Mouse (Mus musculus): Measurements from ENCODE around the gene Cntf.

Cntf gene

DNA sequence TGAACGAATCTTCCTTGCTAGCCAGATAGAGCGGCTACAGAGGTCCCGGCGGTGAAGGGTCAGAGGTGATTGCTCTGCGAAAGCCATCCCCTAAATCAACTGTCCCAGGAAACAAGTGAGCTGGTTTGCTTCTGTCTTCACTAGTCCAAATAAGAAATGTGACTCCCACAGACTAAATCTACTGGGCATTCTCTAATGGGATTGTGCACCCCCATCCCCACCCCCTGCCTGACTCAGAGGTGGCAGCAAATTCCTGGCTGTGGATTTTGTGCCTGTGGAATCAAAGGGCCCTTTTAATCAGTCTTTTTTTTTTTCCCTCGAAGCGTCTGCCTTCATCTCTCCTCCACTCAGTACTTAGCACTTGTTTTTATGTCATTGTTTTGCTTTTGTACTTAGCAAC lies at the start of gene Cntf:
Gene Cntf (minus strand): TSS at position 325 of the 400 bp plus-strand sequence.
- DNase-seq (ENCODE audit: low spot score in 2 of 2) = no peak

DNA sequence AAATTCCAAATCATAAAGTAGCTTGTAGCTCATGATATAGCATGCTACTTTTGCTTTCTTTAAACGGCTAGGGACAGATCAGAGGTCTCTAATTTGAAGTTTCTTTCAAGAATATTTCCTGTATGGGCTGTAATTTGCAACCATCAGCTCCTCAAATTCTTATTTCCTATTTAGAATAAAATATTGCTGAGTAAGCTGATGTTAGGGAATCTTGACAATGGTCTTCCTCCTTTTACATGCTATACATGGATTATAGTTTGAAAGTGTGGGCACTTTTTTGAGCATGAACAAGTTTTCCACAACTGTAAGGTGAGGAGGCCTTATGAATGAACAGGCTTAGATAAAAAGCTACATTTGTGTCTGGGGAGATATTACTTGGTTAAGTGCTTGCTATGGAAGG lies 48.5 kb upstream of the Cntf start:
- DNase-seq (ENCODE audit: low spot score in 2 of 2) = no peak

DNA sequence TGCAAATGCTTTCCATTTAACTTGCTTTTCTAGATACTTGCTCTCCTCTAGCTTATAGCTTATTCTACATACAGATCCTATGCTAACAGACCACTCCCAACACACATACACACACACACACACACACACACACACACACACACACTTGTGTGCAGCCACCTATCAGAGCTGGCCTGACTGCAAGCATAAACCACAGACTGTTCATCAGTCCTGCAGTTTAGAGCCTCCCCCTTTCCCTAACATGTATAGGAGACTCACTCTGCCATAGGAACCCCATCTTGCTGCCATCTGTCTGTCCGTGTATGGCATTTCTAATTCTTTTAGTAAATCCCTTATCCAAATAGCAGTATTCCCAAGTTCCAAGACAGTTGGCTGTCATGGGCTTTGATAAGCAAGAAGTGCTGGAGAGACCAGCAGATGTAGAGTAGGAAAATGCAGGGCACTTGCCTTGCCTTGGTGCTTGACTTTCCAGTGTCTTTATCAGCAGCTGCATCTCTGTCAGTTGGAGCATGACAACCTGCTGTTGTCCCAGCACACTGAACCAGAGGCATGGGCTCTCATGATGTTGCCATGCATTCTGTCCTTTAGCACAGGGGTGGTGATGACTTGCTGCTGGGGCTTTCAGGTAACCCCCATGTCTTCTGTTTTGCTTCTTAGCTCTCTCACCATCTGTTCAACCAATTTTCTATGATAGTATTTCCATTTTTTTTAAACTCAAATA lies 47.4 kb upstream of the Cntf start:
- DNase-seq (ENCODE audit: low spot score in 2 of 2) = no peak

DNA sequence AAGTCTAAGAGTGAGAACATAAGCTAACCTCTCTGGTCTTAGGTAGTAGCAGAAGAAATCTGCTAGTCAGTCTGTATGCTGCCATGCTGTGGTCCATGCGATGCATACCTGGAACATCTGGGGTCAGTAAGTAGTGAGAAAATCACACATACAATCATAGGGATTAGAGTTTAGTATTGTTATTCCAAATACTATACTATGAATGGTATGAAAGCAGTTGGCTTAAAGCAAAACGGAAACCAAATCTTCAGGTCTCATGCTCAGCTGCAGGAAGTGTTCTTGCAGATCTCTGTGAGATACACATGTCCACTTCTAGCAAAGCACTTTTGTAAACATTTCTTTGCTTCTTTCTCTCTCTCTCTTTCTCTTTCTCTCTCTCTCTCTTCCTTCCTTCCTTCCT lies 40.8 kb upstream of the Cntf start:
- no peak for DNase-seq (ENCODE audit: low spot score in 2 of 2)

DNA sequence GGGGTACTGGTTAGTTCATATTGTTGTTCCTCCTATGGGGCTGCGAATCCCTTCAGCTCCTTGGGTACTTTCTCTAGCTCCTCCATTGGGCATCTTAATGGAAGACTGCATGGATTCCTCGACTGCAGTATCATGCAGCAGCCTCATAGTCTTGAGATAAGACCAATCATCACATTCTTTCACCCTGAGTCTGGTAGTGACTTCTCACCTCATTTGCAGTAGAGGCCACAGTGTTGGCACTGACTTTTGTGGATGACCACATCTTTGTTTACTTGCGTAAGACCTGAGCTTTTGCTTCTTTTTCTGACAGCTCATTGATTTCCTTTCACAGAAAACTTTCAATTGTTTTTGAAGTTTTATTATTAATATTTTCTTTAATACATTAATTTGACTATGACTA lies 40.3 kb upstream of the Cntf start:
- no peak for DNase-seq (ENCODE audit: low spot score in 2 of 2)

DNA sequence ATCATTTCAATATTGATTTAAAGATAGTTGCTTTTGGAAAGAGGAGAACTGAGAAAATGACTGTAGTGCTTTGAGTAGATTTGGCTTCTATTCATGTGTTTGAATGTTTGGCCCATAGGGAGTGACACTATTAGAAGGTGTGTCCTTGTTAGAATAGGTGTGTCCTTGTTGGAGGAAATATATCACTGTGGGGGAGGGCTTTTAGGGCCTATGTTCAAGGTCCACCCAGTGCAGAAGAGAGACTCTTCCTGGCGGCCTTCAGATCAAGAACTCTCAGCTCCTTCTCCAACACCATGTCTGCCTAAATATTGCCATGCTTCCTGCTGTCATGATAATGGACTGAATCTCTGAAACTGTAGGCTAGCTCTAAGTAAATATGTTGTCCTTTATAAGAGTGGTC lies 38.8 kb upstream of the Cntf start:
- no peak for DNase-seq (ENCODE audit: low spot score in 2 of 2)

DNA sequence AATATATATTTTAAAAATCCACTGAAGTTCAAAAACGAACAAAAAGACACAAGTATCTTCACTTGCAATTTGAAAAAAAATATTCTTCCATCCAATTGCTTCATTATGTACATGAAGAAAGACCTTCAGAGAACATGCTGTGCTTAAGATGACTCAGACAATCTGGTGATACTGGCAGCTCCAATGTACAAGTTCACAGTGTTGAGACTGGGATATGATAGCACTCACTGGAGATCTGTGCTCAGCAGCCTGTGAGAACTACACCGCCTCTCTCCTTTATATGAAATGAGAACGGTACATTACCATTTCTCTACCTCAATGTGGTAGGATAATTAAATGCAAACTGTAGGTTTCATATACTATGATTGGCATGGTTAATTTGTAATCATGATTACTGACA lies 37.4 kb upstream of the Cntf start:
- DNase-seq (ENCODE audit: low spot score in 2 of 2) = no peak

DNA sequence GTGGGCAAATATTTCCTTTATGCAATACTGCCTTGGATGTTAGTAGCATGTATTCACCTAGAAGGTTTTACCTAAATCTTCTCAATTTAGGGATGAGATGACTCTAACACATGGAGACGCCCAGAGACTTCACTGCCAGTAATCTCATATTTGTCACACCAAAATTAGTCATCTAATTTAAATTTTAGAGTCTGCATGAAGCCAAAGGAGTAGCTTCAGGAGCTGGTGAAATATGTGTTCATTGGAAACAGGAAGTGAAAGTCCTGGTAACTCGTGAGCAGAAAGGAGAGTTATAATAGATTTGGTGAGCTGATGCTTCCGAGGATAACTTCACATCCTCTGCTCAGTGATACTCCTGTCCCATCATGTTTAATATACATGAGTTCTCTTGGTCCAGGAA lies 35.6 kb upstream of the Cntf start:
- no peak for DNase-seq (ENCODE audit: low spot score in 2 of 2)

DNA sequence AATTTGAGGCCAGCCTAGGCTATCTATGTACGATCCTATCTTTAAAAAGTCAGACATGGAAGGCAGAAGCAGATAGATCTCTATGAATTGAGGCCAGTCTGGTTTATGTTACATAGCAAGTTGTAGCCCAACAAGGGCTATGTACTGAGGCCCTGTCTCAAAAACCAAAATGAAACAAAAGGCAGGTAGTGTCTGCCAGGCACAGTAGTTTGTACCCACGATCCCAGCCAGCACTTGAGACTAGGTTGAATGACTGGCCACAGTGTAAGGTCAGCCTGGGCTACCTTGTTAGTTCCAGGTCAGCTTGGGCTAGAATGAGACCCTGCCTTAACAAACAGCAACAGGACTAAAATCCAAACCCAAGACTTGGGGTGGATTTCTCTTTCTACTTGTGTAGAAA lies 35.2 kb upstream of the Cntf start:
- DNase-seq (ENCODE audit: low spot score in 2 of 2) = no peak

DNA sequence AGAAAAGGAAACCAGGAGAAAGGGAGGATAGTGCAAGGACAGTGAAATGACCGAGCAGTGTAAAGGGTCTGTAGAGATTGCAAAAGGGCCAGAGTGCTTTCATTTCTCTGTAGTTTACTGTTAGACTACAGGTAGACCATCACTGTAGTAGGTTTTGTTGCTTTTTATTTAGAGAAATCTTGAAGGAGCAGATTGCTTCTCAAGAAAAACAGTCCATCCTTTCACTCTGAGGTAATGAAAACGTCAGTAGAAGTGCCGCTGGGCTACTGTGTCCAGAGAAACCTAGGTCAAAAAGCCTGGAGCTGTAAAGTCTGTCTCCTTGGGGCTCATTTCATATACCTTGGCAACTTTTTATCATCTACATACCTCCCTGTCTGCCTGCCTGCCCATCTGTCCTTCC lies 33.6 kb upstream of the Cntf start:
- no peak for DNase-seq (ENCODE audit: low spot score in 2 of 2)

DNA sequence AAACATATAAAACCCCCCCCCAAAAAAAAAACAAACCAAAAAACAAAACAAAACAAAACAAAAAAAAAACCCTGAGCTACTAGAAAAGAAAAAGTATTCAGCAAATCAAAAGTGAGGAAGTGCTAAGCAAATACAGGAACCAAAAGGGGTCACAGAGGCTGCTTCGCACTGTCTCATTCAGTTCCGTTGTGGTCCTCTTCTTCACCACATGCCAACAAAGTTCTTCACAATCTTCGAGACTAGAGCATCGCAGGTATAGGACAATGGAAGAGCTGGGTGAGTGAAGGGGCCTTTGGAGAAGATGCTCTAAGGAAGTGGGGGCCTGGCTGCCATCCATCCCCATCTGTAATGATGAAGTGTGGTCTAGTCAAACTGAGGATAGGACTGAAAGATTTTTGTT lies 33.0 kb upstream of the Cntf start:
- DNase-seq (ENCODE audit: low spot score in 2 of 2) = peak; percentile 23 to 32

DNA sequence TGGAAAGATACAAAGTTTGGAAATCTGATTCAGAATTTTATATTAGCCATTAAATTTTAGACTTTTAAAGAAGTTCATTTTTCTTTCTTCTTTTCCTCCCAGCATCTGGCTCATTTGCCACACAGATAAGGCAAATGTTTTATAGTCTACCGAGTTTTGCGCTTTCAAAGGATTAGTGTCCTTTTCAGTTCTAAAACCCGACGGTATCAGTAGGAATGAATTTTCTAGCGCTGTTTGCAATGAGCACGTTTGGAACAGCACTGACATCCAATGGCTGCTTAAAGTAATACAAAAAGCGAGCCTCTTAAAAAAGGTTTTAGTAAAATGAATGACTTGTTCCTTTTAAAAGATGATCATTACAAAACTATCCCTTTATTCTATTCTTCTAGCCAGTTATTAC lies 31.6 kb upstream of the Cntf start:
- DNase-seq (ENCODE audit: low spot score in 2 of 2) = no peak

DNA sequence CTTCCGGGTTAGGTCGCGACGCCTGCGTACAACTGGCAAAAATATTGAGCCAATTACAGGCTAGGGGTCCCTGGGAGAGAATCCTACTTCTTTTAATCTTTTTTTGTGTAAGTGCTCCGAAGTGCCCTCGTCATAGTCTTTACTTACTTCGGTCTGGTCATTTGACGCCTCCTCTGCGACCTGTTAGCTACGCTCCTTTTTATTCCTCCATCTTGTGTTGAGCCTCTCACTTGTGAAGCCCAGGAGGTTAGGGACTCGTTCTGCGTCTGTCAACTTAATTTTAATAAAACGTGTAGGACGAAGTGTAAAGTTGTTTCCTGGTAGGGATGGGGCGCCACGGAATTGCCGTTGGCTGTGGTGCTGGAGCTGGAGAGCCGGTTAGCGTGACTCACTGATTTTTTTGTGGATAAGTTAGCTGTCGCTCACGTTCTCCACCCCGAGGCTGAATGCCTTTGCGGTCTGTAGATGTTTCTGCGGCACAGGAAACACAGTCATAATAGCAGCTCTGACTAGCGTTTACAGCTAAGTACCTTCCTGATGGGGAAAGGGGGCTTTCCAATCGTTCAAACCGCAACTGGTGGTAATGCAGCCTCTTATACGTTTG lies 31.0 kb upstream of the Cntf start:
- peak; percentile 74 to 77 for DNase-seq (ENCODE audit: low spot score in 2 of 2)

DNA sequence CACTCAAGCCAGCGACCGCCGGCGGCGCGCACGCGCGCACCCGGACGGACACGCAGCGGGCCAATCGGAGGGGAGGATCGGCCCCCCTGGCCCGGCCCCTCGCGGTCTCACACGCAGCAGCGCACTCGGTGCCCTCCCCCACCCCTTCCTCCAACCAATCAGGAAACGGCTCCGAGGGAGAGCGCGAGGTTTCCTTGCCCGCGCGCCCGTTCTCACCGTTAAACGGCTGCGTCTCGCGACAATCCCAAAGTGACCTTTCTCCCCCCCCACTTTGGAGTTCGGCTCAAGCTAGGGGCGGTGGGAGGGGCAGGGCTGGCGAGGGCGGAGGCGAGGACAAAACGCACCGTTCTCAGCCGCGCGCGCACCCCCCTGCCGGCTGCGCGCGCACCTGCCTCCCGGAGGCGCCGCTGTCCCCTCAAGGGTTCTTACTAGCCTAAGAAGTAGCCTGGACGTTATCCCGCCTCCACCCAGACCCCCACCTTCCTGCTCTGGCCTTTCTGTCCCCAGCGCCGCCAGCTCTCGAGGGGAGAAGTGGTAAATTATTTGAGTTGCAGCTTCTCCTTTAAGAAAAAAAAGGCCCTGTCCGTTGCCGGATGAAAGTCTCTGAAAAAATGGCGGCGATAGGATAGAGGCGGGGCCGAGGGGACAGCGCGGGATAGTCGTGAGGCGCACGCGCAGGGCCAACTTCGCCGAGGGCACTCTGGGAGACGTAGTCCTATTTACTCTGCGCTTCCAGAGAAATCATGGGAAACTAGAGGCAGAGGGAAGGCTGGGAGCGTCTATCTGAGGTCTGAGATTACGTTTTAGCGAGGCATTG lies 30.3 kb upstream of the Cntf start, which contains the start of the genes Zfp91 and Lpxn:
Gene Zfp91 (minus strand): TSS at position 616 of the 817 bp plus-strand sequence.
Gene Lpxn (plus strand): TSS at position 683 of the 817 bp plus-strand sequence.
- DNase-seq (ENCODE audit: low spot score in 2 of 2) = peak; percentile 94 to 96

DNA sequence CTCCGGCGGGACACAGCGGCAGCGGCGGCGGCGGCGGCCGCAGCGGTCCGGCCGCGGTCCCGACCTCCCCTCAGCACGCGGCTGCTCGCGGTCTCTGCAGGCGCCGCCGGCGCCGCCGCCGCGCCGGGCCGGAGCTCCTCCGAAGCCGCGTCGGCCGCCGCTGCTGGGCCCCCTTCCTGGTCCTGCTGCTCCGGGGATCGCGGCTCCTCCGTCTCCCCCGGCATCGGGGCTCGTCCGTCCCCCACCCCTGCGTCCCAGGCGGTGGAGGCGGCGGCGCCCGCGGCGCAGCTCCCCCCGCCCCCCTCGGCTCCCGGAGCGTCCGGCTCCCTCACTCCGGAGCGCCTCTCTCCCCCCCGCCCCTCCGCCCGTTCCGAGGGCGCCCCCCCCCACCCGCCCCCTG lies 29.7 kb upstream of the Cntf start:
- peak in 1 of 2 experiments; percentile 68 for DNase-seq (ENCODE audit: low spot score in 2 of 2)

DNA sequence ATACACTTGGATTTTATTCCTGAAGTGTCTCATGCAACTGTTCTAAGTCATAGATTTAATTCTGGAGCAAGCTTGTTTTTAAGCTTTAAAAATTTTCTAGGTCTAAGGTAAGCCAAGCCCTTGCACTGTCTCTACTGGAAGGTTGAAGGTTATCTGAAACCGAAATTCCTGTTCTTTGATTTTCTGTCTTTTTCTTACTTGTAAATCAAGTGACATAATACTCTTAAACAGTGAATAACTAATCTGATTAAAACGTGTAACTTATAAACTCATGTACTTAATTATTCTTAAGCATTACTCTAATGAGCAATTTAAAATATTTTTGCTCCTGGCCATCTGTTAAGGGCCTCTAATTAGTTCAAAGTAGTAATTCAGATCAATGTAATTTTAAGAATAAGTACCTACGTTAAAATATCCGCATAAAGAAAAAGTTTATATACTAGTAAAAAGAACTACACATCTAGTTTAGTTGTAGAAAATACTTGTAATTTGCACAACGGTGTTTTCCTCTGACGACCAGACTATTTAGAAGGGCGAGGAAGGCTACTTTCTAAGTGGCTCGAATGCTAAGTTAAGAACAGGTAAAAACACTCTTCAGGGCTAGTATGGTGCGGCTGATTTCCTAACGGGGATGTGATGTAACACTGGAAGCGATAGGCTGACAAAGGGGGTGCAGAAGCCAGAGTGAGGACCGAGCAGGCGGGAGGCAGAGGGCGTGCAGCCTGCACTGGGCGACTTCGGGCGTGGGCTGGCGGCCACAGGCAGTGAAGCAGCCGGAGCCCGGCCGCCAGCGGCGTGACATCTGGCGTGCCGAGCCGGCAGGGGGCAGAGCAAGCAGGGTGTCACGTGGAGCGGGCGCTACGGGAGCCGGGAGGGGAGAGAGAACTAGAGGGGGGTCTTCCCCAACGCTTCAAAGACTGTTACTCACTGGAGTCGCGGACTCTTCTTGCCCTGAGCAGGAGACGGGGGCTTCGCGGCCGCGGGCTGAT lies 28.9 kb upstream of the Cntf start:
- peak; percentile 91 to 95 for DNase-seq (ENCODE audit: low spot score in 2 of 2)

DNA sequence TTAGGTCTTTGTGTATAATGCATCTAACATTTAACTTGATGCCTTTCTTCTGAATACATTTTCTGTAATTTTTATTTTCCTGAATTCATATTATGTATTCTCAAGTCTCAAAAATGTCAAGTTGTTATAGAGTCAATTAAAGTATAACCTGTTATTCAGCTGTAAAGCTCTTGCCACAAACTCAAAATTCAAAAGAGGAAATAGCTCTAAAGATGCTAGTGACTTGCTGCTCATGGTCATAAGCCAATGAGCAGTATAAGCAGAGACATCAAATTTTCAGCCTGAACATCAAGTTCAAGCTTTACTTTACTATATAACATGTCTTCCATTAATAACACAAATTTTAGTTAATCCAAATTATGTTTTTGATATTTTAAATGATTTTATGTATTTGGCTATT lies 26.9 kb upstream of the Cntf start:
- no peak for DNase-seq (ENCODE audit: low spot score in 2 of 2)

DNA sequence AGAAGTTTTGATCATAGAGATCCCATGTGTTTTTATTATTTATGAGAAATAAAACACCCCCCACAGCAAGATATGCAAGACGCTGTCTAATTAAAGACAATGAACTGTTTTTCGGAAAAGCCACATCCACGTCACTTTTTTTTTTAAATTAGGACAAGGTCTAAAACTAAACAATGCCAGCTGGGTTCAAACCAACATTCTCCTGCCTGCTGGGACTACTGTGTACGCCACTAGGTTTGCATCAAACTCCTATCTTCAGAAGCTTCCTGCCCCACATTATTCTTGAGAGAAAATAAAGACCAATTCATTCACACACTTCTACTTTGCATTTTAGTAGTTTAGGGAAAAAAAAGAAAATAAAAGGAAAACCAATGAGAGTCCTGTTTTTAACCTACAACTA lies 22.3 kb upstream of the Cntf start:
- no peak for DNase-seq (ENCODE audit: low spot score in 2 of 2)

DNA sequence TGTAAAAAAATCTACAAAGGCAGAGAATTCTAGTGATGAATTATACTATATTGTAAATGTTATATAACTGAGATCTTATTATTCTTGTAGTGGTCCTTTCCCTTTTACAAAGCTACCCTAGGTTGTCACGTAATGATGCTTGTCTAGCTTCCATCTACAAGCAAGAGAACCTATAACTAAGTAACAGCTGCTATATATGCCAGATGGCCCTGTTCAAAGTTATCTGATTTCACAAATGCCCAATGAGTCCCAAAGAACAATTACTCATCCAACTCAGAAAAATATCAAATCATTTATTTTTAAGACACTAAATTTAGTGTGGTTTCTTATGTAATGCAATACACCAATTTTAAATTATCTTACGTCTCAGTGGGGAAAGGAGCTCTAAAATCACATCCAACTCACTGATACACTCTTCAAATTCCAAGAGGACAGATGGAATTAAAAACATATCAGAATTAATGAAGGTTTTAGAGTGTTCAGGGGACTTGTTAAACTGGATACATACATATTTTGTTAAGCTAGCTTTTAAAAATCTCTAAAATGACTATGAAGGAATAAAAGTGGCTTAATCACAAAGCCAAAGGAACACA lies 21.5 kb upstream of the Cntf start:
- no peak for DNase-seq (ENCODE audit: low spot score in 2 of 2)

DNA sequence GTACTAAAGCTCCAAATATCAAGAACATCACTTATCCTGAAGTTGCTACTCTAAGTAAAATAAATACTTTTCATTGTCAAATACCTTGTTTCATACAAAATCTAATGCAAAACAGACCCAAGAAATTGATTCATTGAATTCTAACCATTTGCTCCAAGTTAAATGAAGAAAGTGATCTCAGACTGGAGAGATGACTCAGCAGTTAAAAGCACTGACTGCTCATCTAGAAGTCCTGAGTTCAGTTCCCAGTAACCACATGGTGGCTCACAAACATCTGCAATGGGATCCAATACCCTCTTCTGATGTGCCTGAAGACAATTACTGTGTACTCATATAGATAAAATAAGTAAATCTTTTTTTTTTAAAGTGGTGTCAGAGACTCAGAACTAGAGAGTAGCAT lies 15.0 kb upstream of the Cntf start:
- no peak for DNase-seq (ENCODE audit: low spot score in 2 of 2)

DNA sequence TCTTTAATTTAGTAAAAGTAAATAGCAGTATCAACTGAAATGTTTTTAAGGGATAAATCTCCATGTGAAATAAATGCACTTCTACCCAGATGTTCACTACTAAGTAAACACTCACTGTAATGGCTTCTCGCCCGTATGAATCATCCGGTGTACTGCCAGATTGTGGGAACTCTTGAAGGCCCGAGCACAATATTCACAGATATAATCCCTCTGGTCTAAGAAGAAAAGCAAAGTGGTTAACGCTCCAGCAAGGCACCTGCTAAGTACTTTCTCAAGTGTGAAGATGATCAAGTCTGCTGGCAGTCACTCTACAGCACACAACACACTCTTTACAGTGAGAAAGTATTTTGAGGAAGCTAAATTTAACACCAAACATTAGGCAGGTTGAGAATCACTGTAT lies 5.5 kb upstream of the Cntf start:
- DNase-seq (ENCODE audit: low spot score in 2 of 2) = no peak

Measured in spleen, postnatal 10 days (tissue).